Mouse (Mus musculus) brain, embryonic 14.5 days (tissue): ENCODE measurements around the gene Mterf4.

Experiments
- CTCF ChIP-seq: fragments of 200-500 bp; IDR thresholded peaks from 2 replicates; pipeline ENCODE4 v1.5.1; 2012; ENCODE audit warnings: inconsistent platforms, mild to moderate bottlenecking, moderate library complexity, borderline replicate concordance; ENCODE audit not compliant: insufficient read depth, insufficient read length; ENCODE audit errors: extremely low read depth
- POLR2A ChIP-seq: fragments of 200-500 bp; IDR thresholded peaks from 2 replicates; pipeline ENCODE4 v1.6.1; 2012; ENCODE audit warnings: mild to moderate bottlenecking, inconsistent platforms, borderline replicate concordance; ENCODE audit not compliant: poor library complexity, insufficient read depth, insufficient read length, severe bottlenecking; ENCODE audit errors: extremely low read depth

DNA sequence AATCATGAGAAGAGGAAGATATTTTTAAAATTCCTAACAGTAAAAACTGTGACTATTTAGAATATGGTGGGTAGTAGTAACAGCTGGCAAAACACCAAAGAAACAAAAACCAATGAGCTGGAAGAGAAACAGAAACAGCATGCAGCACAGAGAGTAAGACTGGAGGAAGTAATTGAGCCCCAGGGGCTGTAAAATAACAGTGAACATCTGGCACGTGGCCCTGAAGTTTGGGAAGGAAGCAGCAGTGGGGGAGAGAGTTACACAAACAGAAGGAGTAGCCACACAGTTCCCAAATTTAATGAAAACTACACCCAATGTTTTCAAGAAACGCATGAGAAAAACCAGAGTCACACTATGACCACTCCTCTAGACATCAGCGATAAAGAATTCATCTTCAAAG is 38.5 kb downstream of the Mterf4 start:
- TF ChIP-seq CTCF (no peak), POLR2A (no peak)
